Mouse (Mus musculus): ENCODE results near the gene Rassf1. TPM values are rescaled to one million over a fixed set of nuclear protein-coding genes. Genes with fewer than 3 reads are reported as not detected.

The Rassf1 gene
- polyA plus RNA-seq, 1 experiment from 2014 or later, result 83.2 TPM

- H3K36me3 ChIP-seq, result peaks cover 13% of the 10 kb centered on the region; the same call in 1 of the 2 replicates
- no peaks in the 10 kb centered on the region for H3K9me3 ChIP-seq
- 0 out of 2 replicates have a peak, but pooled peaks cover 2% of the 10 kb centered on the region for H3K27me3 ChIP-seq
- peak overlapping the region; percentile 17; the same call in 1 of the 2 replicates for H3K4me2 ChIP-seq (replicated peaks)
- WGBS, result 15% methylated on average over 10 of the region's 10 CpGs
- H3K4me1 ChIP-seq, result peaks cover 49% of the 10 kb centered on the region
- H3K9ac ChIP-seq, result peak overlapping the region; percentile 35; the same call in 1 of the 2 replicates
- peak; percentile 73 for ATAC-seq (ENCODE audit: low FRiP score, low read depth)
- no peak overlapping the region for H3K4me3 ChIP-seq
- peak overlapping the region; percentile 67; the same call in 1 of the 2 replicates for H3K27ac ChIP-seq
Measured at GRCm38 (mm10) chr9:107602068-107602648, 50.8 kb downstream of the Rassf1 start.

GRCm38 (mm10) chr9:107603251-107603650 is 51.9 kb downstream of the Rassf1 start:
- H3K27me3 ChIP-seq, result 0 out of 2 replicates have a peak, but pooled peaks cover 2% of the 10 kb centered on the region
- no peak for ATAC-seq (ENCODE audit: low FRiP score, low read depth)
- peaks cover 11% of the 10 kb centered on the region; the same call in 1 of the 2 replicates for H3K36me3 ChIP-seq
- WGBS, result 81% methylated on average over 6 of the region's 6 CpGs
- no peak overlapping the region for H3K4me3 ChIP-seq
- H3K27ac ChIP-seq, result no peak overlapping the region
- H3K9me3 ChIP-seq, result no peaks in the 10 kb centered on the region
- H3K9ac ChIP-seq, result 0 out of 2 replicates have a peak overlapping the region, but pooled peaks have one; percentile 4
- peaks cover 60% of the 10 kb centered on the region for H3K4me1 ChIP-seq
- no peak overlapping the region for H3K4me2 ChIP-seq (replicated peaks)

GRCm38 (mm10) chr9:107605041-107605661 is 53.8 kb downstream of the Rassf1 start:
- H3K9ac ChIP-seq, result peak overlapping the region; percentile 45; the same call in 1 of the 2 replicates
- H3K4me1 ChIP-seq, result peaks cover 77% of the 10 kb centered on the region
- H3K9me3 ChIP-seq, result no peaks in the 10 kb centered on the region
- peak overlapping the region; percentile 65; the same call in 1 of the 2 replicates for H3K27ac ChIP-seq
- 32% methylated on average over 23 of the region's 23 CpGs for WGBS
- no peak for ATAC-seq (ENCODE audit: low FRiP score, low read depth)
- no peak overlapping the region for H3K4me3 ChIP-seq
- peak overlapping the region; percentile 63 for H3K4me2 ChIP-seq (replicated peaks)
- 0 out of 2 replicates have a peak, but pooled peaks cover 2% of the 10 kb centered on the region for H3K27me3 ChIP-seq
- no peaks in the 10 kb centered on the region for H3K36me3 ChIP-seq

GRCm38 (mm10) chr9:107606591-107606990 is 55.2 kb downstream of the Rassf1 start:
- no peaks in the 10 kb centered on the region for H3K27me3 ChIP-seq
- H3K9ac ChIP-seq, result peak overlapping the region; percentile 62
- H3K4me3 ChIP-seq, result peak overlapping the region; percentile 33
- peak overlapping the region; percentile 67 for H3K27ac ChIP-seq
- peak overlapping the region; percentile 63 for H3K4me2 ChIP-seq (replicated peaks)
- 3% methylated on average over 9 of the region's 9 CpGs for whole genome bisulfite sequencing
- ATAC-seq (ENCODE audit: low FRiP score, low read depth), result no peak
- peaks cover 92% of the 10 kb centered on the region for H3K4me1 ChIP-seq
- no peaks in the 10 kb centered on the region for H3K9me3 ChIP-seq
- no peaks in the 10 kb centered on the region for H3K36me3 ChIP-seq

GRCm38 (mm10) chr9:107607036-107607435 is 55.7 kb downstream of the Rassf1 start:
- Histone ChIP-seq H3K36me3 (no peaks in the 10 kb centered on the region), H3K9ac (peak overlapping the region; percentile 62), H3K27me3 (no peaks in the 10 kb centered on the region), H3K9me3 (no peaks in the 10 kb centered on the region), H3K4me1 (peaks cover 93% of the 10 kb centered on the region), H3K27ac (peak overlapping the region; percentile 67), H3K4me3 (peak overlapping the region; percentile 33), H3K4me2 (replicated peaks) (peak overlapping the region; percentile 63)
- no peak for ATAC-seq (ENCODE audit: low FRiP score, low read depth)
- WGBS, result 65% methylated on average over 2 of the region's 2 CpGs

GRCm38 (mm10) chr9:107607653-107608245 is 56.4 kb downstream of the Rassf1 start:
- no peaks in the 10 kb centered on the region for H3K36me3 ChIP-seq
- no peaks in the 10 kb centered on the region for H3K9me3 ChIP-seq
- H3K4me1 ChIP-seq, result peaks cover 91% of the 10 kb centered on the region
- peak overlapping the region; percentile 63 for H3K4me2 ChIP-seq (replicated peaks)
- H3K9ac ChIP-seq, result peak overlapping the region; percentile 35
- peak overlapping the region; percentile 67; the same call in 1 of the 2 replicates for H3K27ac ChIP-seq
- no peak overlapping the region for H3K4me3 ChIP-seq
- no peak for ATAC-seq (ENCODE audit: low FRiP score, low read depth)
- 52% methylated on average over 9 of the region's 9 CpGs for WGBS
- H3K27me3 ChIP-seq, result no peaks in the 10 kb centered on the region

GRCm38 (mm10) chr9:107608741-107609432 is 57.5 kb downstream of the Rassf1 start, which contains the start of gene Sema3b:
Gene Sema3b, minus strand, starts transcription at chr9:107609229.
- ATAC-seq (ENCODE audit: low FRiP score, low read depth), result peak; percentile 14; the same call in 1 of the 2 replicates
- Histone ChIP-seq H3K27ac (peak within 1 kb of the TSS; percentile 67), H3K9ac (peak within 1 kb of the TSS; percentile 35), H3K9me3 (no peaks in the 10 kb centered on the region), H3K36me3 (peaks cover 3% of the 10 kb centered on the region), H3K4me1 (peaks cover 88% of the 10 kb centered on the region), H3K4me2 (replicated peaks) (peak within 1 kb of the TSS; percentile 63), H3K27me3 (no peaks in the 10 kb centered on the region), H3K4me3 (no peak within 1 kb of the TSS)
- WGBS, result 38% methylated on average over 11 of the region's 12 CpGs

- Histone ChIP-seq H3K27ac (peak overlapping the region; percentile 67), H3K4me3 (no peak overlapping the region), H3K36me3 (peaks cover 9% of the 10 kb centered on the region), H3K4me2 (replicated peaks) (peak overlapping the region; percentile 63), H3K27me3 (no peaks in the 10 kb centered on the region), H3K4me1 (peaks cover 82% of the 10 kb centered on the region), H3K9ac (no peak overlapping the region), H3K9me3 (no peaks in the 10 kb centered on the region)
- WGBS, result 58% methylated on average over 4 of the region's 4 CpGs
- no peak for ATAC-seq (ENCODE audit: low FRiP score, low read depth)
Measured at GRCm38 (mm10) chr9:107609433-107609830, 58.1 kb downstream of the Rassf1 start.

GRCm38 (mm10) chr9:107611456-107612190 is 60.3 kb downstream of the Rassf1 start:
- no peaks in the 10 kb centered on the region for H3K27me3 ChIP-seq
- peaks cover 61% of the 10 kb centered on the region for H3K4me1 ChIP-seq
- peak overlapping the region; percentile 93 for H3K27ac ChIP-seq
- 0 out of 2 replicates have a peak, but pooled peaks have one; percentile 2 for ATAC-seq (ENCODE audit: low FRiP score, low read depth)
- H3K4me3 ChIP-seq, result peak overlapping the region; percentile 40
- H3K9me3 ChIP-seq, result no peaks in the 10 kb centered on the region
- WGBS, result 73% methylated on average over 6 of the region's 6 CpGs
- peak overlapping the region; percentile 66 for H3K9ac ChIP-seq
- H3K36me3 ChIP-seq, result peaks cover 31% of the 10 kb centered on the region
- H3K4me2 ChIP-seq (replicated peaks), result peak overlapping the region; percentile 70
